Mouse (Mus musculus) liver, adult 2 months (tissue): Measurements from ENCODE around the gene Naxd.

Source experiments
- CTCF ChIP-seq: fragments of 200-500 bp; IDR thresholded peaks from 2 replicates; pipeline ENCODE4 v1.5.1; 2011; ENCODE audit warnings: low read depth, low read length, control low read depth
- POLR2A ChIP-seq: fragments of 200-500 bp; IDR thresholded peaks from 2 replicates; pipeline ENCODE4 v1.6.1; 2011; ENCODE audit warnings: low read length, control low read depth; ENCODE audit not compliant: insufficient read depth; ENCODE audit errors: extremely low read depth

DNA sequence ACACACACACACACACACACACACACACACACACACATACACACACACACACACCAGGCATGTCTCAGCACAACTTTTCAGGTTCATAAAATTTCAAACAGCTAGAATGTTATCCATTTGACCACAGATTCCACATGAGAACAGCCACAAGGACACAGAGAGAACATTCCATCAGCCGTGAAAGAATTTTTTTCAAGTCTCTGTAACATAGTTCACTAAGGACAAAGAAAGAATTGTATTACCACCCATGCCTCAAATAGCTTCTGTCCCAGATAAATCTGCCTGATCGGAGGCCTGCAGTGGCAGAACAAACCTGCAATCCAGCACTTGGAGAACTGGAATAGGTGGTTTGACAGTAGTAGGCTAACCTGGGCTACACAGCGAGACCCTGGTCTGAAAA lies 40.0 kb upstream of the Naxd start:
- TF ChIP-seq POLR2A (no peak), CTCF (no peak)
